Mouse (Mus musculus): ENCODE results near the gene Mcoln2.

DNA sequence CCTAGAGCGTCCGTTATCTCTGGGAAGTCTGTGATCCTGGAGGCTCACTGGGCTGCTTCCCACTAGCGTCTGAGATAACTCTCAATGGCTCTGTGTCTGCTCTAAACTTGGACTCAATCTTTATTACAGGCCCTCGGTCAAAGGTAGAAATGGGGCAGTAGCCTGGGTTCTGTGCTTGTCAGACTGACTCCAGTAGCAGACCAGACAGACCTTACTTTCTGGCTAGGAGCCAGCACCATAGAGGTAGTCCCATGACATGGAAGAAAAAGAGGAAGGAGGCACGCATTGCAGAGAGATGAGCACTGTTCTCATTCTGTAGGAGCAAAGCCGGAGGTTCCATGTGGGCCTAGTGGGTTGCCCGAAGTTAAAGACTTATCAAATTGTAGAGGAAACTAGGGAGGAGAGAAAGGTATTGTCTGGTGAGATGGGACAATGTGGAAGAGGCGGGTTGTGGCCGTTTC, 31.6 kb upstream of the Mcoln2 start:
- TF ChIP-seq CTCF (IDR thresholded peaks at IDR 0.05; ENCODE audit: insufficient read depth, low read length) (no peak), POLR2A (IDR thresholded peaks at IDR 0.05; ENCODE audit: borderline replicate concordance, extremely low read depth, low read depth, low read length) (no peak)

All from lung, adult 2 months (tissue).